Comparison of ENCODE assay signal across 8 mouse cellular contexts in genomic region chr13:59351461-59351860, GRCm38 (mm10).
DNase-seq lines count a peak whose midpoint lies in the region; ATAC-seq lines count a peak whose summit lies in the region.

No protein-coding gene starts in this region.

- H3K9me3 ChIP-seq in intestine, embryonic 14.5 days (ENCODE audit: control insufficient read depth, low read length), result 0 out of 2 replicates have a peak, but pooled peaks cover 4% of the 10 kb centered on the region
- H3K9me3 ChIP-seq in intestine, embryonic 16.5 days (ENCODE audit: control insufficient read depth, low read length), result 0 out of 2 replicates have a peak, but pooled peaks cover 4% of the 10 kb centered on the region
- no peaks in the 10 kb centered on the region for H3K9me3 ChIP-seq in limb, embryonic 10.5 days (replicated peaks)

- no peak overlapping the region for H3K4me3 ChIP-seq in intestine, embryonic 14.5 days (ENCODE audit: low read depth, low read length)
- no peak overlapping the region for H3K4me3 ChIP-seq in intestine, embryonic 16.5 days (ENCODE audit: low read length)
- no peak overlapping the region for H3K4me3 ChIP-seq in limb, embryonic 10.5 days

- H3K4me2 ChIP-seq in intestine, embryonic 14.5 days (ENCODE audit: low read length), result no peak overlapping the region
- H3K4me2 ChIP-seq in intestine, embryonic 16.5 days (ENCODE audit: low read depth, low read length), result no peak overlapping the region

- H3K27ac ChIP-seq in intestine, embryonic 14.5 days (ENCODE audit: low read depth), result no peak overlapping the region
- H3K27ac ChIP-seq in intestine, embryonic 16.5 days (ENCODE audit: low read length), result no peak overlapping the region
- H3K27ac ChIP-seq in limb, embryonic 10.5 days, result no peak overlapping the region

- WGBS in intestine, embryonic 14.5 days, result 56% methylated on average over 6 of the region's 6 CpGs
- 65% methylated on average over 6 of the region's 6 CpGs for WGBS in intestine, embryonic 16.5 days
- 61% methylated on average over 6 of the region's 6 CpGs for WGBS in limb, embryonic 10.5 days

- no peak overlapping the region for H3K9ac ChIP-seq in intestine, embryonic 14.5 days (ENCODE audit: low read length)
- H3K9ac ChIP-seq in intestine, embryonic 16.5 days (ENCODE audit: low read depth, low read length), result no peak overlapping the region

- peak; percentile 57 for DNase-seq in intestine, embryonic 14.5 days (ENCODE audit: low spot score)
- DNase-seq in thymus, postnatal 4 days, result peak; percentile 21
- DNase-seq in thymus, postnatal 14 days, result no peak
- peak; percentile 57 for DNase-seq in limb, embryonic 10.5 days (ENCODE audit: low spot score)
- DNase-seq in layer of hippocampus, adult 9-11 months, result no peak
- DNase-seq in adrenal gland, adult 2 months, result no peak

- no peaks in the 10 kb centered on the region for H3K27me3 ChIP-seq in intestine, embryonic 14.5 days (replicated peaks; ENCODE audit: control insufficient read depth, insufficient read depth, low read length)
- H3K27me3 ChIP-seq in intestine, embryonic 16.5 days (replicated peaks; ENCODE audit: control insufficient read depth, insufficient read depth, low read length), result no peaks in the 10 kb centered on the region
- H3K27me3 ChIP-seq in limb, embryonic 10.5 days (ENCODE audit: low read depth, poor library complexity, severe bottlenecking), result no peaks in the 10 kb centered on the region

- no peaks in the 10 kb centered on the region for H3K36me3 ChIP-seq in intestine, embryonic 14.5 days (ENCODE audit: control insufficient read depth, insufficient read depth, low read length)
- no peaks in the 10 kb centered on the region for H3K36me3 ChIP-seq in intestine, embryonic 16.5 days (ENCODE audit: control insufficient read depth, insufficient read depth, low read length)
- no peaks in the 10 kb centered on the region for H3K36me3 ChIP-seq in limb, embryonic 10.5 days

- no peak for ATAC-seq in intestine, embryonic 14.5 days (replicated peaks; ENCODE audit: low FRiP score, low TSS enrichment, low read depth)
- ATAC-seq in intestine, embryonic 16.5 days, result no peak
- ATAC-seq in inflammation-experienced regulatory T-cells, adult 6 months, result no peak

- no peaks in the 10 kb centered on the region for H3K4me1 ChIP-seq in intestine, embryonic 14.5 days (replicated peaks; ENCODE audit: control insufficient read depth, insufficient read depth, low read length)
- H3K4me1 ChIP-seq in intestine, embryonic 16.5 days (ENCODE audit: control insufficient read depth, insufficient read depth, low read length), result no peaks in the 10 kb centered on the region
- H3K4me1 ChIP-seq in limb, embryonic 10.5 days, result peaks cover 26% of the 10 kb centered on the region

Comparison
In these comparisons a context has a peak if more than half of its experiments do, and no peak if none do; other contexts are left out.
1. DNase-seq: peak in intestine, embryonic 14.5 days (single experiment), thymus, postnatal 4 days (single experiment) and limb, embryonic 10.5 days (single experiment); none in thymus, postnatal 14 days (single experiment), layer of hippocampus, adult 9-11 months (single experiment) and adrenal gland, adult 2 months (single experiment).